Mouse (Mus musculus) kidney, adult 11 months (tissue): Measurements from ENCODE around the gene Snx27.

Experiments used
- DNase-seq: peaks from one replicate; pipeline ENCODE4 v3.0.0; 2022

Snx27 gene

DNA sequence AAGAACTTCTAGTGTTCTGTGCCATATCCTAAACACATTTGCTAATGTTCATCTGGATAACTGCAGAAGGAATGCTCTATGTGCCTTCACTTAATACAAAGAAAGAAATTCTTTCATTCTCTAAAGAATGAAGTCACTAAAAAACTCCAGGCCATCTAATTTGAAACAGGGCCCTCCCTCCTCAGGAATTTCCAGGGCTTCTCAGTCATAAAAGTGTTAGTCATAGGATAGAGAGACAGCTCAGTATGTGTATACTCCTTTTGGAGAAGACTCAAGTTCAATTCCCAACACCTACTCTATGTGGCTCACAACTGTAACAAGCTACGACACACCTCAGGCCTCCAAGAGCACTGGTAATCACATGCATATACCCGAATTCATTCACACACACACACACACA lies 17.0 kb downstream of the Snx27 start:
- no peak for DNase-seq

GRCm38 (mm10) chr3:94565127-94565526 lies 17.4 kb downstream of the Snx27 start:
- no peak for DNase-seq

DNA sequence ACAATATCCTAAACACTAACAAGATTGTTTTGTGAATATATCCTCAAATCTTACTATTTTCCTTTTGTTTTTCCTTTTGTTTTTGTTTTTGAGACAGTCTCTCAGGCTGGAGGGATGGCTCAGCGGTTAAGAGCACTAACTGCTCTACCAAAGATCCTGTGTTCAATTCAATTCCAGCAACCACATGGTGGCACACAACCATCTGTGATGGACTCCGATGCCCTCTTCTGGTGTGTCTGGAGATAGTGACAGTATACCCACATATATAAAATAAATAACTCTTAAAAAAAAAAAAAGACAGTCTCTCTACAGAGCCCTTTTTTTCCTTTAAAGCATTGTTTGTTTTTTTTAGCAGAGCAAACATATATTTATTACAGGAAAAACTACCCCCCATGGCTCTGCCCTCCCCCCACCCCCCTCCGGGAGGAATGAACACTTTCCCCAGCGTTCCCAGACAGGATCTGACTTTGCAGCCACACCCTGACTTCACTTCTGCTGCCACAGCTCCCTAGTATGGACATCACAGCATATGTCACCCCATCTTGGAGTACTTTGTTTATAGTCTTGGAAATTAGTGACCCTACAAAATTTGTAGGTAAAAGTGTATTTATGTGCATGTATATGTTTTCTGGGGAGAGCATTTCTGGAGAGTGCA lies 18.0 kb downstream of the Snx27 start:
- DNase-seq, result no peak

- DNase-seq, result no peak
Measured at GRCm38 (mm10) chr3:94563163-94563562, 19.4 kb downstream of the Snx27 start.

DNA sequence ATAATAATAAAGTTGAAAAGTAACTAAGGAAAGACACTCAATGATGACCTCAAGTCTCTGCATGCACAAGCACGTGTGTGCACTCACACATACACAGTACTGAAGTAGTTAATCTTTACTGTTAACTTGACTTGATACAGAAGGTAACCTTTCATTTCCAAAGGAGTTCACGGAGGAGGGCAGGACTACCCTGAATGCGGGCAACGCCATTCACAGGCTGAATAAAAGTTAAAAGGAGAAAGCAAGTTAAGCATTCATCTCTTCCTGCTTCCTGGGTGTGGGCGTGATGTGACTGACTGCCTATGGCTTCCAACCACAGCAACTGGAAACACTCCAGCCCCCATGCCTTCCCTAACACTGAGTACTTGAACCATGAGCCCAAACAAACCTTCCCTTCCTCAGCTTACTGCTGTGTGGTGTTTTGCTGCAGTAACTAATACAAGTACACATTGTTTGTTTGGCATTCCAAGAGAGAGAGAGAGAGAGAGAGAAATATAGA lies 22.5 kb downstream of the Snx27 start:
- DNase-seq, result peak; percentile 38

- no peak for DNase-seq
Measured at GRCm38 (mm10) chr3:94549041-94549440, 33.5 kb downstream of the Snx27 start.

GRCm38 (mm10) chr3:94537187-94537586 lies 45.3 kb downstream of the Snx27 start:
- DNase-seq, result no peak

DNA sequence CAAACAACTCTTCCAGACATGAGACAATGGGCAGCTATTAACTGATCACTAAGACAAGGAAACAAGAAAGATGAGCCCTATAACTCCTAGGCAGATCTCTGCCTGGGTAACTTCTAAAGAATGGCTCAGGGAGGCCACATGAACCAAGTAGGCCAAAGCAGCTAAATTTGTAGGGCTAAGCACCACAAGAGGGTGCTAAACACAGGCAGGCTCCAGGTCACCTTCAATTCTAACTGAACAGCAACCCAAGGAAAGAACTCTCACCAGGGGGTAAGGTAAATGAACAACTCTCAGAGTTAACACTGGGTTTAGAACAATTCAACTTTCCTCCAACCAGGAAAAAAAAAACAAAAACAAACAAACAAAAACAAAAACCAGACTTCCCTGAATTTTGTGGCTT lies 48.5 kb downstream of the Snx27 start:
- peak; percentile 67 for DNase-seq

DNA sequence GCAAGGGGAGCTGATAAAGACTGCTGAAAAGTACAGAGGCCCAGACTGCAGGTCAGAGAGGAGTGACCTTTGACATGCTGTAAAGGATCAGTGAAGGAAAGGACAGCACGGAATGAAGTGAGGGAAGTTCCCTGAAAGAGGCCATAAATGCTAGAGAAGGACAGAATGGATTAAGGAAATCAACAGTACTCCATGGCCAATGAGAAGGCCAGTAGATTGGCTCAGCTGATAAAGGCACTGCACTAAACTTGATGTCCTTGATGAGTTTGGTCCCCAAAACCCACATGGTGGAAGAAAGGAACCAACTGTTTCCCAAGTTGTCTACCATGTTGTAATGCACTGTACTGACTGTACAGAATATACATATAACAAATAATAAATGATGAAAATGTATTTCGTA lies 55.8 kb downstream of the Snx27 start:
- no peak for DNase-seq

DNA sequence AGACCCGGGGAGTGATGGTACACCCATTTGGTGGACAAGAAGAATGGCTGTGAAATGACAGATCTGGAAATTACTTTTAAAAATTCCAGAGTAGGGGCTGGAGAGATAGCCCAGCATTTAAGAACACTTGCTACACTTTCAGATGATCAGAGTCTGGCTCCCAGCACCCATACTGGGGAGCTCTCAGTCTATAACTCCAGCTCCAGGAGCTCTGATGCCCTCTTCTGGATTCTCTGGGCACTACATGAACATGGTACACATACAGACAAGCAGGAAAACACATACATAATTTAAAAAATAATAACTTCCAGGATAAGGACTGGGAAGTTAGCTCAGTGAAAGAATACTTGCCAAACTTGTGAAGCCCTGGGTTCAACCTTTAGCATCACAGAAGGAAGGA lies 75.9 kb downstream of the Snx27 start:
- DNase-seq, result no peak

DNA sequence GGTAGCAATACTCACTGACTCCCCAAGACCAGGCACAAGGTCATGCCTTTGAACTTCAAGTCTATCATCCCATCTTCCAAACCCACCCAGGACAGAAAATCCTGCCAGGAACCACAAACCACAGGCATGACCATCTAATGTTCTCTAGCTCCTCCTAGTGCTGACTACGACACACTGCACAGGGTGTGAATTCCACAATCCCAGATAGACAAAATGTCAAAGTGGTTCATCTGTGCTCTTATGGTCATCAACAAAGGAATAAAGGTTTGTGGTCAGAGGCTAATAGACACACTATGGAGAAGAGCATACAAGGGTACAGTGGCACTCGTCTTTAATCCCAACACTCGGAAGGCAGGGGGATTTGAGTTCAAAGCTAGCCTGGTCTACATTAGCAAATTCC lies 80.3 kb downstream of the Snx27 start:
- no peak for DNase-seq

DNA sequence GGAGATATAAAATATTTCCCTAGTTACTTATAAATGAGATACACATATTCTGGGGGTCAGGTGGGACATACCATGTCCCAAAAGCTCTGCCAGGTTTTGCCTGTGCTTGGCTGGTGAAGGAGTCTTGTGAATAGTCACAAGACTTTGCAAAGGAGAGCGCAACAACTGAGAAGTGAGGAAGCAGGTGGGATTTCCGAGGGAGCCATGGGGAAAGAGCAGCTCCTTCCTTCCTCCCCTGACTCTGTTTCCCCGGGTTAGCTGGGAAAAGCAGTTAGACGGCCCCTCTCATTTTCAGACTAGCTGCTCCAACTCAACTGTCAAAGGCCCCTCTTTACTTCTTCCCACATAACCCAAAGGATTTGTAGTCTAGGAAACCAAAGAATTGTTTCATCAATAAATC lies 85.4 kb downstream of the Snx27 start:
- no peak for DNase-seq

DNA sequence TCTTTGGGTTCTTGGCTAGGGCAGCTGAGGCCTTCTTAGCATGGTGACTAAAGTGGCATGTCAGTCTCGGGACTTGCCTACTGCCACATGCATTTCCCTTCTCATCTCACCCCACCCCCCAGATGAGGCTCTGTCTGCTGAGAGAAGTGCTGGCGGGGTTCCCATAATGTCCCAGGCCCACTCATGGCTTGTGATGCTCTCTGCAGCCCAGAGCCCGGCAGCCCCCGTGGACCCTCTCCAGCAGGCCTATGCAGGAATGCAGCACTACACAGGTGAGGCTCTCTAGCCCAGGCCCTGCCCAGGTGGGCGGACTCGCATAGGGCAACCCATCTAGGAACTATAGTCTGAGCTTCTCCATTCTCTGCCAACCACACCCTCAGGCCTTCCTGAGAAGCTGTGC lies 94.9 kb downstream of the Snx27 start:
- no peak for DNase-seq

- no peak for DNase-seq
Measured at GRCm38 (mm10) chr3:94485922-94486321, 96.6 kb downstream of the Snx27 start.

- no peak for DNase-seq
Measured at GRCm38 (mm10) chr3:94483790-94484439, 98.6 kb downstream of the Snx27 start.

GRCm38 (mm10) chr3:94482764-94483385 lies 99.6 kb downstream of the Snx27 start:
- no peak for DNase-seq

DNA sequence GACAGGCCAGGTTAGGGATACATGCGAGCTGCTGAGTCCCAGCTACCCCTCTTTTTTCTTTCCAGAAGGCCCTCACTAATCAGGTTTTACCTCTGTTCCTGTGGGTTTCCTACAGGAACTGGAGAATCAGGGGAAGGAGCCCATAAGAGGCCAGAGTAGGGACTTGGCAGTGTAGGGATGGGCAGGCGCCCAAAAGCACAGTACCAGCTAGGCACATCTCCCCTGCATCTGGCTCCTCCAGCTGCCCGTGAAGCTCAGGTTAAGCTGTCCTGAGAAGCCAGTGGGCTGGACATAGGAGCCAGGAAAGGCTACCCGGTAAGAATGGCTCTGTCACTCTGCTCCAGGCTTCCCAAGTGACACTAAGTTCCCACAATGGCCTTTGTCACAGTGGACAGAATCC lies 101.1 kb downstream of the Snx27 start:
- DNase-seq, result no peak

DNA sequence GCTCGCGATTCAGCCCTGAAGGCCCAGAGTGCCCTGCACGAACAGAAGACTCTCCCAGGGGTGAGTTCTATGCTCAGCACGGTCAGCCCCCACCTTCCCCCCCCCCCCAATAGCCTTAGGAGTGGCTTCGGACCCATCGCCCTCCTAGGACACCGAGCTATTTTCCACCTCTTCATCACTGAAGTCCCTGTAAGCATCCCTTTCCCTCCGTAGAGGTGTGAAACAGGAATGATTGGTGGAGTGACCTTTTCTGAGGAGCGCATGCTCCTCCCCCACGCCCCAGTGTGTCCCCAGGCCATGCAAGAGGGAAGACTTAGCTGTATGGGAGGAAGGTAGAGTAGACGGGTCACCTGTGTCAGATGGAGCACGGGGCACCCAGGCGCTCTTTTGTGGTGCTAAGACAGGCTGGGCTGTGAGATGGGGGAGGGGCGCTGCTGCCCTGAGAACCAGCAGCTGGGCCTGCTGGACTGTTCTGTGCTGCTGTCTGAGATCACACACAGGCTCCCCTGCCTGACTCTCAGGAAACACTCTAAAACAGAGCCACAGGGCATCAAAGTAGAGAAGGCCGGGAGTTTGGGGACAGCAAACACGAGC lies 102.1 kb downstream of the Snx27 start, which contains the start of gene Riiad1:
Gene Riiad1, minus strand, starts transcription at position 51 of the 594 bp plus-strand sequence.
- DNase-seq, result no peak

- no peak for DNase-seq
Measured at GRCm38 (mm10) chr3:94479564-94479963, 103.0 kb downstream of the Snx27 start.

- no peak for DNase-seq
Measured at GRCm38 (mm10) chr3:94478591-94479169, 103.8 kb downstream of the Snx27 start.

GRCm38 (mm10) chr3:94477981-94478422 lies 104.5 kb downstream of the Snx27 start, which contains the start of gene Celf3:
TSS of gene Celf3 (plus strand) at chr3:94478295.
- DNase-seq, result no peak

GRCm38 (mm10) chr3:94477444-94477843 lies 105.1 kb downstream of the Snx27 start:
- no peak for DNase-seq
